Mouse (Mus musculus) hindbrain, postnatal 0 days (tissue): ENCODE measurements around the gene Kazald1. TPM values are rescaled to one million over a fixed set of nuclear protein-coding genes. Genes with fewer than 3 reads are reported as not detected.

ENCODE experiments used
- ATAC-seq: fragments of 200-750 bp; cut with Nextera tagmentation; 2 replicates; pipeline ENCODE4 v1.8.0; 2017; ENCODE audit warnings: mild to moderate bottlenecking, moderate TSS enrichment, moderate library complexity
- DNase-seq: peaks from one replicate; pipeline ENCODE4 v3.0.0-alpha.2; 2015; ENCODE audit warnings: low spot score
- H3K27ac ChIP-seq: fragments of 300-500 bp; sonication (generic); 2 replicates; pipeline ENCODE4 v1.5.1; 2014; ENCODE audit warnings: mild to moderate bottlenecking
- H3K27me3 ChIP-seq: fragments of 300-500 bp; sonication (generic); 2 replicates; pipeline ENCODE4 v1.6.1; 2014; ENCODE audit warnings: low read length, mixed read lengths; ENCODE audit not compliant: insufficient read depth
- H3K36me3 ChIP-seq: fragments of 300-500 bp; sonication (generic); 2 replicates; pipeline ENCODE4 v1.6.1; 2014; ENCODE audit warnings: low read length, mixed read lengths; ENCODE audit not compliant: insufficient read depth
- H3K4me1 ChIP-seq: fragments of 300-500 bp; sonication (generic); 2 replicates; pipeline ENCODE4 v1.6.1; 2014; ENCODE audit warnings: antibody characterized with exemption, low read length, mixed read lengths; ENCODE audit not compliant: insufficient read depth
- H3K4me2 ChIP-seq: fragments of 300-500 bp; sonication (generic); 2 replicates; pipeline ENCODE4 v1.6.1; 2014; ENCODE audit warnings: low read depth, mild to moderate bottlenecking, low read length, moderate library complexity, mixed read lengths
- H3K4me3 ChIP-seq: fragments of 300-500 bp; sonication (generic); 2 replicates; pipeline ENCODE4 v1.5.1; 2014; ENCODE audit warnings: low read length
- H3K9ac ChIP-seq: fragments of 300-500 bp; sonication (generic); replicated peaks from 2 replicates; pipeline ENCODE4 v1.6.1; 2014; ENCODE audit warnings: mild to moderate bottlenecking, low read length, moderate library complexity, mixed read lengths
- H3K9me3 ChIP-seq: fragments of 300-500 bp; sonication (generic); 2 replicates; pipeline ENCODE4 v1.6.1; 2016; ENCODE audit warnings: low read length, mixed read lengths
- CTCF ChIP-seq: IDR thresholded peaks from 2 replicates; pipeline ENCODE4 v1.5.1; 2016; ENCODE audit warnings: antibody characterized with exemption, control low read depth, low read depth
- WGBS: fragments of 180-500 bp; shearing (Covaris S2); extraction: QIAGEN DNeasy Blood & Tissue Kit; methylation state at CpG from one replicate; pipeline ENCODE4 v1.1.7; 2014; 5-methylcytosine and 5-hydroxymethylcytosine counted together
- polyA plus RNA-seq: library from polyadenylated mRNA; unstranded; fragments of >200 nt; fragmentation: Nextera tagmentation; extraction: Ambion mirVana; gene quantifications from 2 replicates; pipeline ENCODE4 v1.2.1, GENCODE M21; 2015
- total RNA-seq: library from RNA; depleted of rRNA; stranded (reverse); fragments of >200 nt; gene quantifications from 2 replicates; pipeline ENCODE4 v1.2.3, GENCODE M21; 2014

Kazald1 gene
- total and polyA plus RNA-seq, 2 experiments from 2014 or later = 1.7 to 3.2 TPM

DNA sequence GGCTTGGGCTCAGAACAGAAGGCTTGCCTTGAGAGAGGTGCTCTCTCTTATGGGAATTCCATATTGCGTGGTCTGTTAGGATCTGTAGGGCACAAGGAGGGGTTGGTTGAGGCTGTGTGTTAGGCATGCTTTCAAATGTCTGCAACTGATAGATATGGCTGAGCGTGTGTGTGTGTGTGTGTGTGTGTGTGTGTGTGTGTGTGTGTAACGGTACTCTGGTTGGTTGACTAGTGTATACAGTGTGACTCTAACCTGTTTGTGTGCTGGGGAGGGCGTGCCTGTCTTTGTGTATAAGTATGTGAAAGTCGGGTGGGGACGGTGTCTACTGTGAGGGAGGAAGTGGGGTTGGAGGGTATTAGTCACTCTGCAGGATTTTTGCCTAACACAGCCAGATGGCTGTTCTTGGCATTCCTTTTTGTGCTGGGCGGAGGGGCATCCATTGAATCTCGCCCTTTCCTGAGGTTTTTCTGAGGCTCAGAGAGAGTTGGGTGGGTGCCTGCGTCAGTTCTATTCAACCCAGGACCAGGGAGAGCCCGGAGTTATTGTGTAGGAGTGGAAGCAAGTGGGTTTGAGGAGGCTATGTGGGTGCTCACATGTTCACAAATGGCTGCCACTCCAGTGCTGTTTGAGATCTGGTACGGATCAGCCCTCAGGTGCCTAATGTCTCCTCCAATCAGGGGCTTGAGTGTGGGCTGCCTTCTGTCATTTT lies 27.0 kb upstream of the Kazald1 start:
- H3K27me3 ChIP-seq = no peaks in the 10 kb centered on the region
- TF ChIP-seq CTCF = no peak
- H3K36me3 ChIP-seq = peaks cover 27% of the 10 kb centered on the region
- peak overlapping the region; percentile 87 for H3K4me2 ChIP-seq
- 8% methylated on average over 11 of the region's 11 CpGs for WGBS
- peaks cover 8% of the 10 kb centered on the region; the same call in 1 of the 2 replicates for H3K4me1 ChIP-seq
- peak overlapping the region; percentile 51 for H3K4me3 ChIP-seq
- DNase-seq (peak; percentile 66), ATAC-seq (peak; percentile 61)
- H3K27ac ChIP-seq = peak overlapping the region; percentile 91
- no peaks in the 10 kb centered on the region for H3K9me3 ChIP-seq
- H3K9ac ChIP-seq = peak overlapping the region; percentile 66

DNA sequence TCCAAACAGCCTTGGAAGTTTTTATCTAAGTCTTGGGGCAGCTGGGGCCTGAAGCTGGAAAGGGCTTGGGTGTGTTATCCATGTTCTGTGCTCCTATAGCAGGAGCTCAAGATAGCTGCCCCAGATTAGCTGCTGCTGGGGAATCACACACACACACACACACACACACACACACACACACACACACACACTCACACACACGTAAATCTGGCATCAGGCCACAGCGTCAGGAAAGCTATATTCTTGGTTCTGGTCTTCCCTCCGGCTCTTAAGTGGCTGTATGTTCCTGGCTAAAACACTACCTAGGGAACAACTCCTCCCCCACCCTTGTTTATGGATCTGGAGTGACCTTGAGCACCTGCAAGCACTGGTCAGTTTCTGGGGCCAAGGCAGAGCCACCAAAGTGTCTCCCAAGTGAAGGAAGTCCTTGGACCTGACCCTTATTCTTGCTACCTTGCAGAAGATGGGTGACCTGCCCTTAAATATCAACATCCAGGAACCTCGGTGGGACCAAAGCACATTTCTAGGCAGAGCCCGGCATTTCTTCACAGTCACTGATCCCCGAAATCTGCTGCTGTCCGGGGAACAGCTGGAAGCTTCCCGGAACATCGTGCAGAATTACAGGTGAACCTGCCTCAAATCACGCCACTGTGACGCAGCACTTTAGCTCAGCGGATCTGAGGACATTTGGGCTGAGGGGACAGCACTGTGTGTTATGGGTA lies 26.2 kb upstream of the Kazald1 start:
- Histone ChIP-seq H3K4me1 (peaks cover 8% of the 10 kb centered on the region; the same call in 1 of the 2 replicates), H3K4me2 (peak overlapping the region; percentile 87), H3K27me3 (no peaks in the 10 kb centered on the region), H3K4me3 (peak overlapping the region; percentile 51), H3K9ac (peak overlapping the region; percentile 66), H3K27ac (peak overlapping the region; percentile 91), H3K36me3 (peaks cover 32% of the 10 kb centered on the region), H3K9me3 (no peaks in the 10 kb centered on the region)
- 69% methylated on average over 12 of the region's 12 CpGs for WGBS
- DNase-seq = no peak
- ATAC-seq = no peak
- no peak for TF ChIP-seq CTCF

DNA sequence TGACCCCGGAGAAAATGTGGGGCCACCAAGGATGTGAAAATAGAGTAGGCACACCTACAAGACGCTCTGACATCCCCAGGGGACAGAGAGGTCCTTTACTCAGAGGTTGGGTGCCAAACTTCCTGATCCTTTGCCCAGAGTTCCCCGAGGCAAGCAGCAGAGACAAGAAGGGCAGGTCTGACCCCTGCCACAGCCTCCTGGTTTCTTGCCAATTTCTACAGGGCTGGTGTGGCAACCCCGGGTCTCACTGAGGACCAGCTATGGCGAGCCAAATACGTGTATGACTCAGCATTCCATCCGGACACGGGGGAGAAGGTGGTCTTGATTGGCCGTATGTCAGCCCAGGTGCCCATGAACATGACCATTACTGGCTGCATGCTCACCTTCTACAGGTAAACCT lies 25.5 kb upstream of the Kazald1 start:
- no peak for TF ChIP-seq CTCF
- H3K4me3 ChIP-seq = no peak overlapping the region
- peaks cover 38% of the 10 kb centered on the region for H3K36me3 ChIP-seq
- 68% methylated on average over 9 of the region's 9 CpGs for WGBS
- peak overlapping the region; percentile 66; the same call in 1 of the 2 replicates for H3K9ac ChIP-seq
- H3K4me1 ChIP-seq = peaks cover 8% of the 10 kb centered on the region; the same call in 1 of the 2 replicates
- DNase-seq (no peak), ATAC-seq (no peak)
- peak overlapping the region; percentile 87 for H3K4me2 ChIP-seq
- H3K27ac ChIP-seq = no peak overlapping the region
- no peaks in the 10 kb centered on the region for H3K27me3 ChIP-seq
- H3K9me3 ChIP-seq = no peaks in the 10 kb centered on the region

DNA sequence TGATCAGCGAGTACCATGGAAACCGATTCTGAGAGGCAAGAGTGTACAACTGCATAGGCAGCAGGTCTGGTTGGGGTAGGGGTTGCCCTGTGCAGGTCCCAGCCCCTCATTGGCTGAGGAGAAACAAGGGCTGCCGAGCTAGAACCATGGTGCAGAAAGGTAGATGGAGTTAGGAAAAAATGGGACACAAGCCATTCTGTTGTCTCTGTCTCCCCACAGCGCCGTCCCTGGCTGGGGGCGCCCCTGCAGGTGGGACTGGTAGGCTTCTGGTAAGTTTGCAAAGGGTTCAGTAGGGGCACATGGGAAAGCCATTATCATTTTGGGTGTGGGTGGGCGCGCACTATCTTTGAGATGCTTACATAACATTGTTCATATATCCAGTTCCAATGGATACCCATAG lies 21.6 kb upstream of the Kazald1 start:
- Histone ChIP-seq H3K27me3 (no peaks in the 10 kb centered on the region), H3K36me3 (peaks cover 46% of the 10 kb centered on the region), H3K27ac (no peak overlapping the region), H3K4me1 (peaks cover 10% of the 10 kb centered on the region; the same call in 1 of the 2 replicates), H3K9ac (no peak overlapping the region), H3K4me3 (no peak overlapping the region), H3K9me3 (no peaks in the 10 kb centered on the region), H3K4me2 (no peak overlapping the region)
- DNase-seq = no peak
- ATAC-seq = no peak
- TF ChIP-seq CTCF = no peak
- 88% methylated on average over 8 of the region's 8 CpGs for WGBS

DNA sequence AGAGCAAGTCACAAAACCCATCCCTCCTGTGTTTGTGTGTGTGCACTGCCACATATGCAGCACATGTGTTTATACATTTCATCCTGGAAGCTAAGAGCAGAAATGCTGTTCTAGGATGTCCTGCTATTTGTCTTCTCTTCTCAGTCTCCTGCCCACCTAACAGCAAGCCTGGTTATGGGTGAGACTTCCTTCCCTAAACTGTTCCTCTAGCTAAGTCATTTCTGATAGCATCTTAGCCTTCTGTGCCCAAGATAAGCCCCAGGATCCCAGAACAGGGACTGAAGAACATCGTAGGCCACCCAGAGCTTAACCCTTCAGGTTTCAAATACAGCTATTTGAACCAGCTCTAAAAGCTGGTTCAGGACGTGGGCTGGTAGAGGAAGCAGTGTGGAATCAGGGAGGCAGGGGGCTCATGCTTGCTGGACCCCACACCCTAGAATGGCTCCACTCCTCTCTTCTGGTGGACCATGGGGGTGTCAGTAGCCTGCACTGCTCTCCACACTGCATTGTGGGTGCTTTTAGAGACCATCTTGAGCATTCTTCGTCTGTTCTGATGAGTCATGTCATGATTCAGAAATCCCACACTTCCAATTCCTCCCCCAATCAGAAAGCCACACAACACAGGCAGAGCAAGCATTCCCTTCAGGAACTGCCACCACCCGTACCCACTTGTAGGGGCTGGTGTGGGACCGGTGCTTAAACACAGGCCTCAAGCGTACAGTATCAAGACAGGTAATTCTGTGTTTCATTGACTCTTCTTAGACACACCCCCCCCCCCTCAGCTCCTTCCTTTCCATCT lies 19.9 kb upstream of the Kazald1 start:
- no peaks in the 10 kb centered on the region for H3K9me3 ChIP-seq
- H3K36me3 ChIP-seq = peaks cover 46% of the 10 kb centered on the region
- TF ChIP-seq CTCF = no peak
- 87% methylated on average over 6 of the region's 6 CpGs for WGBS
- H3K27me3 ChIP-seq = no peaks in the 10 kb centered on the region
- ATAC-seq = no peak
- no peak overlapping the region for H3K9ac ChIP-seq
- no peak overlapping the region for H3K27ac ChIP-seq
- H3K4me1 ChIP-seq = peaks cover 15% of the 10 kb centered on the region
- H3K4me2 ChIP-seq = no peak overlapping the region
- DNase-seq = no peak
- H3K4me3 ChIP-seq = no peak overlapping the region

DNA sequence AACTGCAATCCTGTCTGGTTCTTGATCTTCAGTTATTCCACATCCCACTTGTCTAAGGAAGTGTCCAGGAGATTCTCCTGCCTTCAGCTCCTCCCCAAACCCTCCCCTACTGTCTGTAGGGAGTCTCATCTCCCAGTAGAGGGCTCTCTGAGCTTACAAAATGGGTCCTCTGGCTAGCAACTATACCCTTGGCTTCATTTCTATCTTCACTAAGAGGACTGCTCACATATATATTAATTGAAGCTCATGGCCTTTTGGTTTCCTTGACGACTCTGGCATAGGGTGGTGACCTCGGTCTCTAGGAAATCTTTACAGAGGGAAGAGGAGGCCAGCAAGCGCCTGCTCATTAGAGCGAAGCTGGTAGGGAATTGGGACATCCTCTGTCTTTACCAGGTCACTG lies 18.7 kb upstream of the Kazald1 start:
- peak overlapping the region; percentile 91 for H3K27ac ChIP-seq
- H3K27me3 ChIP-seq = no peaks in the 10 kb centered on the region
- peak; percentile 70 for TF ChIP-seq CTCF
- DNase-seq (peak; percentile 77), ATAC-seq (peak; percentile 13; the same call in 1 of the 2 replicates)
- H3K36me3 ChIP-seq = peaks cover 35% of the 10 kb centered on the region
- no peaks in the 10 kb centered on the region for H3K9me3 ChIP-seq
- H3K4me2 ChIP-seq = no peak overlapping the region
- peaks cover 15% of the 10 kb centered on the region for H3K4me1 ChIP-seq
- WGBS = 24% methylated on average over 4 of the region's 4 CpGs
- no peak overlapping the region for H3K4me3 ChIP-seq
- H3K9ac ChIP-seq = no peak overlapping the region
